Mouse (Mus musculus) heart, postnatal 0 days (tissue): ENCODE results near the gene Gm49340.

ENCODE experiments used
- CTCF ChIP-seq: IDR thresholded peaks from 2 replicates; pipeline ENCODE4 v1.5.1; 2016; ENCODE audit warnings: antibody characterized with exemption, control low read depth, low read depth
- EP300 ChIP-seq: IDR thresholded peaks from 2 replicates; pipeline ENCODE4 v1.6.1; 2016; ENCODE audit warnings: antibody characterized with exemption, low read depth

GRCm38 (mm10) chr11:73323906-73324830 is 5.4 kb upstream of the Gm49340 start:
- TF ChIP-seq EP300 = no peak
- TF ChIP-seq CTCF = no peak
